19 mouse cellular contexts compared by ENCODE assay signal in genomic region chr3:75394487-75394886, GRCm38 (mm10).
DNase-seq lines count a peak whose midpoint lies in the region; ATAC-seq and TF ChIP-seq lines count a peak whose summit lies in the region.
"Had no signal": no experiment of that assay in that cellular context is flagged by ENCODE, and none has a peak within 500 bp of the region (broad histone marks: within the 10 kb centered on the region; RNA-seq: fewer than 3 reads in every experiment).

No protein-coding gene starts in this region.

- ATAC-seq in forebrain, postnatal 0 days: no peak
- no peak for ATAC-seq in forebrain, embryonic 11.5 days (replicated peaks; ENCODE audit: low FRiP score)
- 0 out of 2 replicates have a peak, but pooled peaks have one; percentile 45 for ATAC-seq in heart, embryonic 16.5 days (replicated peaks; ENCODE audit: extremely low read depth, insufficient read depth, low FRiP score)
- ATAC-seq in midbrain, embryonic 13.5 days: no peak
- no peak for ATAC-seq in midbrain, embryonic 11.5 days (ENCODE audit: low FRiP score)
- ATAC-seq: intestine, postnatal 0 days; liver, embryonic 12.5 days had no signal

- WGBS in forebrain, postnatal 0 days: 67% methylated on average over 3 of the region's 3 CpGs
- 76% methylated on average over 3 of the region's 3 CpGs for WGBS in forebrain, embryonic 11.5 days
- 27% methylated on average over 3 of the region's 3 CpGs for WGBS in heart, embryonic 16.5 days
- 74% methylated on average over 3 of the region's 3 CpGs for WGBS in midbrain, embryonic 13.5 days
- WGBS in midbrain, embryonic 11.5 days: 85% methylated on average over 3 of the region's 3 CpGs

- H3K27ac ChIP-seq in forebrain, postnatal 0 days (ENCODE audit: low read depth, low read length): peak overlapping the region; percentile 64; the same call in 1 of the 2 replicates
- H3K27ac ChIP-seq in forebrain, embryonic 11.5 days (ENCODE audit: low read depth, low read length): no peak overlapping the region; the same call in 1 of the 2 replicates
- H3K27ac ChIP-seq in heart, embryonic 16.5 days (ENCODE audit: low read length): no peak overlapping the region
- H3K27ac ChIP-seq in midbrain, embryonic 13.5 days: peak overlapping the region; percentile 14; the same call in 1 of the 2 replicates
- H3K27ac ChIP-seq in midbrain, embryonic 11.5 days (ENCODE audit: low read depth, low read length): no peak overlapping the region
- H3K27ac ChIP-seq: liver, embryonic 12.5 days; macrophage; neural tube, embryonic 12.5 days had no signal

- H3K4me3 ChIP-seq in forebrain, postnatal 0 days (ENCODE audit: low read depth, low read length): no peak overlapping the region
- no peak overlapping the region for H3K4me3 ChIP-seq in forebrain, embryonic 11.5 days (ENCODE audit: low read depth, low read length)
- no peak overlapping the region for H3K4me3 ChIP-seq in heart, embryonic 16.5 days (ENCODE audit: low read length)
- H3K4me3 ChIP-seq in midbrain, embryonic 13.5 days (replicated peaks): no peak overlapping the region
- H3K4me3 ChIP-seq in midbrain, embryonic 11.5 days (ENCODE audit: low read depth, low read length): no peak overlapping the region
- H3K4me3 ChIP-seq: liver, embryonic 12.5 days; neural tube, embryonic 12.5 days had no signal

- H3K4me2 ChIP-seq in forebrain, postnatal 0 days (ENCODE audit: low read depth): no peak overlapping the region
- no peak overlapping the region for H3K4me2 ChIP-seq in forebrain, embryonic 11.5 days (ENCODE audit: low read depth, low read length, severe bottlenecking)
- H3K4me2 ChIP-seq in heart, embryonic 16.5 days (ENCODE audit: low read depth, low read length): peak overlapping the region; percentile 22
- H3K4me2 ChIP-seq in midbrain, embryonic 13.5 days (replicated peaks): no peak overlapping the region
- no peak overlapping the region for H3K4me2 ChIP-seq in midbrain, embryonic 11.5 days
- H3K4me2 ChIP-seq: liver, embryonic 12.5 days; lung, embryonic 14.5 days; neural tube, embryonic 12.5 days had no signal

- TF ChIP-seq CTCF in forebrain, postnatal 0 days (IDR thresholded peaks at IDR 0.05; ENCODE audit: low read depth): no peak

- H3K36me3 ChIP-seq in forebrain, postnatal 0 days (ENCODE audit: insufficient read depth): no peaks in the 10 kb centered on the region
- H3K36me3 ChIP-seq in forebrain, embryonic 11.5 days (ENCODE audit: control insufficient read depth, insufficient read depth, low read length): no peaks in the 10 kb centered on the region
- no peaks in the 10 kb centered on the region for H3K36me3 ChIP-seq in heart, embryonic 16.5 days (ENCODE audit: control insufficient read depth, insufficient read depth)
- H3K36me3 ChIP-seq in midbrain, embryonic 13.5 days: no peaks in the 10 kb centered on the region
- H3K36me3 ChIP-seq in midbrain, embryonic 11.5 days (ENCODE audit: control insufficient read depth, insufficient read depth, low read length): no peaks in the 10 kb centered on the region
- H3K36me3 ChIP-seq: liver, embryonic 12.5 days; neural tube, embryonic 12.5 days had no signal

- no peaks in the 10 kb centered on the region for H3K9me3 ChIP-seq in forebrain, postnatal 0 days (ENCODE audit: low read length)
- H3K9me3 ChIP-seq in forebrain, embryonic 11.5 days (ENCODE audit: control insufficient read depth, low read length): no peaks in the 10 kb centered on the region
- H3K9me3 ChIP-seq in heart, embryonic 16.5 days (replicated peaks; ENCODE audit: control insufficient read depth, low read length): no peaks in the 10 kb centered on the region
- H3K9me3 ChIP-seq in midbrain, embryonic 13.5 days: no peaks in the 10 kb centered on the region
- no peaks in the 10 kb centered on the region for H3K9me3 ChIP-seq in midbrain, embryonic 11.5 days (ENCODE audit: control insufficient read depth, low read length)
- H3K9me3 ChIP-seq: liver, embryonic 12.5 days; neural tube, embryonic 12.5 days had no signal

- H3K4me1 ChIP-seq in forebrain, postnatal 0 days (ENCODE audit: insufficient read depth): 0 out of 2 replicates have a peak, but pooled peaks cover 8% of the 10 kb centered on the region
- 0 out of 2 replicates have a peak, but pooled peaks cover 3% of the 10 kb centered on the region for H3K4me1 ChIP-seq in forebrain, embryonic 11.5 days (replicated peaks; ENCODE audit: control insufficient read depth, insufficient read depth, low read length)
- H3K4me1 ChIP-seq in heart, embryonic 16.5 days (ENCODE audit: control insufficient read depth, insufficient read depth, low read length): peaks cover 6% of the 10 kb centered on the region; the same call in 1 of the 2 replicates
- H3K4me1 ChIP-seq in midbrain, embryonic 13.5 days (replicated peaks): peaks cover 20% of the 10 kb centered on the region
- H3K4me1 ChIP-seq in midbrain, embryonic 11.5 days (ENCODE audit: control insufficient read depth, insufficient read depth, low read length): peaks cover 2% of the 10 kb centered on the region; the same call in 1 of the 2 replicates
- H3K4me1 ChIP-seq: liver, embryonic 12.5 days; neural tube, embryonic 12.5 days had no signal

- DNase-seq in forebrain, postnatal 0 days: no peak
- no peak for DNase-seq in forebrain, embryonic 11.5 days (ENCODE audit: low spot score)
- DNase-seq in heart, postnatal 14 days: no peak
- DNase-seq in midbrain, embryonic 11.5 days (ENCODE audit: low spot score, missing footprints): no peak
- no peak for DNase-seq in cerebellum, adult 8-10 months
- DNase-seq: adrenal gland, adult 2 months; cerebellum, adult 11 months; cerebellum, postnatal 36 days; gastrocnemius, postnatal 14 days; heart, postnatal 4 days; lung, embryonic 14.5 days; thymus, postnatal 36 days had no signal

- intact Hi-C loops in heart, postnatal 14 days (cut with DNase I): no loop called here

- H3K27me3 ChIP-seq in forebrain, postnatal 0 days (ENCODE audit: insufficient read depth, low read length): no peaks in the 10 kb centered on the region
- no peaks in the 10 kb centered on the region for H3K27me3 ChIP-seq in forebrain, embryonic 11.5 days (ENCODE audit: control insufficient read depth, insufficient read depth, low read length)
- no peaks in the 10 kb centered on the region for H3K27me3 ChIP-seq in heart, embryonic 16.5 days (ENCODE audit: control insufficient read depth, insufficient read depth, low read length)
- no peaks in the 10 kb centered on the region for H3K27me3 ChIP-seq in midbrain, embryonic 13.5 days
- H3K27me3 ChIP-seq in midbrain, embryonic 11.5 days (ENCODE audit: control insufficient read depth, insufficient read depth, low read length): no peaks in the 10 kb centered on the region
- H3K27me3 ChIP-seq: CH12.LX; liver, embryonic 12.5 days; neural tube, embryonic 12.5 days had no signal

- no peak overlapping the region for H3K9ac ChIP-seq in forebrain, postnatal 0 days
- H3K9ac ChIP-seq in forebrain, embryonic 11.5 days (ENCODE audit: low read length): no peak overlapping the region
- H3K9ac ChIP-seq in heart, embryonic 16.5 days (ENCODE audit: low read length): no peak overlapping the region
- no peak overlapping the region for H3K9ac ChIP-seq in midbrain, embryonic 13.5 days (replicated peaks)
- H3K9ac ChIP-seq in midbrain, embryonic 11.5 days (ENCODE audit: low read length): no peak overlapping the region
- H3K9ac ChIP-seq: liver, embryonic 12.5 days; lung, embryonic 14.5 days; neural tube, embryonic 12.5 days had no signal

Comparison
In these comparisons a context has a peak if more than half of its experiments do, and no peak if none do; other contexts are left out.
1. H3K27ac ChIP-seq: peak in forebrain, postnatal 0 days (single experiment) and midbrain, embryonic 13.5 days (single experiment); none in forebrain, embryonic 11.5 days (single experiment), heart, embryonic 16.5 days (single experiment) and midbrain, embryonic 11.5 days (single experiment).